Mouse (Mus musculus) CH12.LX (cell line): Measurements from ENCODE around the gene Six5. TPM values are rescaled to one million over a fixed set of nuclear protein-coding genes. Genes with fewer than 3 reads are reported as not detected.
A peak's percentile ranks its signal among the peaks of the same experiment; 100 is the strongest.

Source experiments
- DNase-seq: peaks from one replicate; pipeline ENCODE4 v3.0.0-alpha.2; 2013; ENCODE audit errors: extremely low read depth
- H3K27ac ChIP-seq: 2 replicates; pipeline ENCODE4 v1.5.1; 2012; ENCODE audit warnings: low read depth, mild to moderate bottlenecking, control low read depth, moderate library complexity; ENCODE audit not compliant: insufficient read depth
- H3K27me3 ChIP-seq: replicated peaks from 2 replicates; pipeline ENCODE3; 2012; ENCODE audit warnings: inconsistent platforms
- H3K36me3 ChIP-seq, 2 experiments: replicated peaks in 1 of 2; 2 replicates each; pipeline versions ENCODE3 to v1.6.1; 2012; ENCODE audit warnings: inconsistent platforms in 1 of 2, low read length in 1 of 2, mild to moderate bottlenecking in 1 of 2, mixed read lengths in 1 of 2, moderate library complexity in 1 of 2; ENCODE audit not compliant: control insufficient read depth in 1 of 2, insufficient read depth in 1 of 2
- H3K4me1 ChIP-seq, 2 experiments: 2 replicates each; pipeline ENCODE4 v1.6.1; 2012; ENCODE audit warnings: inconsistent platforms in 1 of 2, moderate library complexity in 1 of 2; ENCODE audit not compliant: insufficient read depth in 2 of 2, control insufficient read depth in 1 of 2
- H3K4me2 ChIP-seq: 2 replicates; pipeline ENCODE4 v1.6.1; 2012; ENCODE audit warnings: low read depth, mild to moderate bottlenecking, control low read depth; ENCODE audit not compliant: poor library complexity, insufficient read depth, severe bottlenecking
- H3K4me3 ChIP-seq, 3 experiments: fragments of 150-350 bp in 1 of 3; sonication (generic) in 1 of 3; replicated peaks in 1 of 3; 2 replicates each; pipeline versions ENCODE3 to v1.5.1; 2011 to 2012; ENCODE audit warnings: low read depth in 2 of 3, low read length in 2 of 3, mild to moderate bottlenecking in 2 of 3, moderate library complexity in 2 of 3, control low read depth in 1 of 3, improper control_type of control experiment in 1 of 3, inconsistent platforms in 1 of 3, mixed read lengths in 1 of 3; ENCODE audit not compliant: poor library complexity in 1 of 3
- H3K79me2 ChIP-seq: replicated peaks from 2 replicates; pipeline ENCODE4 v1.6.1; 2012; ENCODE audit warnings: mild to moderate bottlenecking, moderate library complexity; ENCODE audit not compliant: control insufficient read depth, poor library complexity, insufficient read depth, severe bottlenecking; ENCODE audit errors: extremely low read depth
- H3K9ac ChIP-seq: 2 replicates; pipeline ENCODE4 v1.6.1; 2012; ENCODE audit warnings: low read depth, mild to moderate bottlenecking, control low read depth, moderate library complexity; ENCODE audit not compliant: insufficient read depth
- H3K9me3 ChIP-seq: replicated peaks from 2 replicates; pipeline ENCODE3; 2012; ENCODE audit warnings: low read length, inconsistent platforms, mixed read lengths
- CHD2 ChIP-seq: IDR thresholded peaks from 2 replicates; pipeline ENCODE4 v1.6.1; 2011; ENCODE audit warnings: low read length, improper control_type of control experiment
- CTCF ChIP-seq, 2 experiments: IDR thresholded peaks in 1 of 2; conservative IDR thresholded peaks in 1 of 2; 2 replicates each; pipeline ENCODE4 v1.5.1; 2011 to 2012; ENCODE audit warnings: low read depth in 2 of 2, low read length in 2 of 2, improper control_type of control experiment in 1 of 2, inconsistent platforms in 1 of 2, mild to moderate bottlenecking in 1 of 2, moderate library complexity in 1 of 2
- GABPA ChIP-seq: IDR thresholded peaks from 2 replicates; pipeline ENCODE4 v1.6.1; 2012; ENCODE audit warnings: low read depth, low read length, improper control_type of control experiment, inconsistent platforms; ENCODE audit not compliant: insufficient replicate concordance
- HCFC1 ChIP-seq: IDR thresholded peaks from 2 replicates; pipeline ENCODE4 v1.6.1; 2012; ENCODE audit warnings: low read depth, mild to moderate bottlenecking, inconsistent platforms, low read length, improper control_type of control experiment
- KAT2A ChIP-seq: IDR thresholded peaks from 2 replicates; pipeline ENCODE4 v1.6.1; 2012; ENCODE audit warnings: low read length, improper control_type of control experiment, inconsistent platforms; ENCODE audit not compliant: insufficient replicate concordance
- MAFK ChIP-seq: IDR thresholded peaks from 2 replicates; pipeline ENCODE4 v1.6.1; 2011; ENCODE audit warnings: low read length, improper control_type of control experiment; ENCODE audit not compliant: insufficient replicate concordance
- MAX ChIP-seq: IDR thresholded peaks from 2 replicates; pipeline ENCODE4 v1.6.1; 2011; ENCODE audit warnings: low read length, improper control_type of control experiment
- MAZ ChIP-seq: IDR thresholded peaks from 2 replicates; pipeline ENCODE4 v1.6.1; 2012; ENCODE audit warnings: low read depth, mild to moderate bottlenecking, inconsistent platforms, low read length, improper control_type of control experiment, moderate library complexity
- MYC ChIP-seq: IDR thresholded peaks from 2 replicates; pipeline ENCODE4 v1.6.1; 2011; ENCODE audit warnings: low read depth, mild to moderate bottlenecking, improper control_type of control experiment, low read length
- NELFE ChIP-seq: IDR thresholded peaks from 2 replicates; pipeline ENCODE4 v1.6.1; 2011; ENCODE audit warnings: low read depth, low read length, improper control_type of control experiment
- NRF1 ChIP-seq: IDR thresholded peaks from 2 replicates; pipeline ENCODE4 v1.6.1; 2014; ENCODE audit warnings: low read depth, mild to moderate bottlenecking, inconsistent platforms, low read length, improper control_type of control experiment, moderate library complexity
- POLR2A ChIP-seq: IDR thresholded peaks from 2 replicates; pipeline ENCODE4 v1.6.1; 2011; ENCODE audit warnings: low read depth, mild to moderate bottlenecking, improper control_type of control experiment, low read length
- POLR2AphosphoS2 ChIP-seq: IDR thresholded peaks from 2 replicates; pipeline ENCODE4 v1.6.1; 2011; ENCODE audit warnings: low read depth, low read length, improper control_type of control experiment
- RAD21 ChIP-seq: IDR thresholded peaks from 2 replicates; pipeline ENCODE4 v1.6.1; 2011; ENCODE audit warnings: low read depth, mild to moderate bottlenecking, low read length, improper control_type of control experiment, moderate library complexity
- SIN3A ChIP-seq: IDR thresholded peaks from 2 replicates; pipeline ENCODE4 v1.6.1; 2012; ENCODE audit warnings: low read length, improper control_type of control experiment, inconsistent platforms
- SMC3 ChIP-seq: IDR thresholded peaks from 2 replicates; pipeline ENCODE4 v1.6.1; 2011; ENCODE audit warnings: low read depth, low read length, improper control_type of control experiment
- TCF12 ChIP-seq: IDR thresholded peaks from 2 replicates; pipeline ENCODE4 v1.6.1; 2014; ENCODE audit warnings: low read depth, mild to moderate bottlenecking, inconsistent platforms, low read length, improper control_type of control experiment
- USF1 ChIP-seq: IDR thresholded peaks from 2 replicates; pipeline ENCODE4 v1.6.1; 2014; ENCODE audit warnings: low read depth, mild to moderate bottlenecking, inconsistent platforms, low read length, improper control_type of control experiment
- USF2 ChIP-seq: conservative IDR thresholded peaks from 2 replicates; pipeline ENCODE4 v1.6.1; 2011; ENCODE audit warnings: low read depth, low read length, improper control_type of control experiment
- ZC3H11A ChIP-seq: IDR thresholded peaks from 2 replicates; pipeline ENCODE4 v1.6.1; 2012; ENCODE audit warnings: low read depth, mild to moderate bottlenecking, inconsistent platforms, low read length, improper control_type of control experiment
- ZKSCAN1 ChIP-seq: IDR thresholded peaks from 2 replicates; pipeline ENCODE4 v1.6.1; 2012; ENCODE audit warnings: low read depth, inconsistent platforms, low read length, improper control_type of control experiment, borderline replicate concordance
- ZNF384 ChIP-seq: IDR thresholded peaks from 2 replicates; pipeline ENCODE4 v1.6.1; 2012; ENCODE audit warnings: low read depth, low read length, improper control_type of control experiment, inconsistent platforms
- dilution Hi-C: fragments of 300-500 bp; cut with MboI; formaldehyde crosslinking; loops from 2 replicates; pipeline ENCODE4 v1.14.3; 2020; ENCODE audit warnings: low sequenced_read_pairs; ENCODE audit not compliant: extremely low pct_unique_long_range_greater_than_20kb, extremely low pct_ligation_motif_present
- in situ Hi-C: fragments of 300-500 bp; cut with MboI; formaldehyde crosslinking; loops from 3 replicates; pipeline ENCODE4 v1.14.3; 2019; ENCODE audit warnings: low sequenced_read_pairs, low pct_ligation_motif_present, low pct_unique_long_range_greater_than_20kb, mixed read lengths
- polyA plus RNA-seq: library from polyadenylated mRNA; unstranded; fragments of >175 nt; gene quantifications from 2 replicates; pipeline ENCODE4 v1.2.1, GENCODE M21; 2012; ENCODE audit warnings: low read depth; ENCODE audit not compliant: insufficient read length
- total RNA-seq, 2 experiments: library from RNA; depleted of rRNA; stranded (reverse); fragments of 300-350 nt in 1 of 2; fragments of >200 nt in 1 of 2; gene quantifications; 2 replicates each; pipeline ENCODE4 v1.2.3; 2012 to 2014

The Six5 gene
- total and polyA plus RNA-seq, 3 experiments = 0.16 to 1.8 (median 0.33) TPM

DNA sequence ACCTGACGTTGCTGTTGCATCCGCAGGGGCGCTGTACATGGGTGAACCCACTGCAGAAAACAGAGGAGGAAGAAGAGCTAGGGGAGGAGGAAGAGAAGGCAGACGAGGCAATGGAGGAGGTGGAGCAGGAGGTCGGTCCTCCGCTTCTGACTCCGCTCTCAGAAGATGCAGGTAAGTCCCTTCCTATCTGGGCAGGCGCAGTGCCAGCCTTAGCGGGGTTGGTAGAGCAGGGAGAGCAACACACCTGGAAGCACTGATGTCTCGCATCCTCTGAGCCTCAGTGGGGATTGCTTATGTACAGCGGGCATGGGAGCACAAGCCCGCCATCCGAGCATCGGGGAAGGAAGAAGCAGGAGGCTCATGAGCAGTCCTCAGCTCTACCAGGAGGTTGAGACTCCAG is 27.3 kb upstream of the Six5 start:
- in situ Hi-C loops (no loop called here), dilution Hi-C loops (no loop called here)
- Histone ChIP-seq H3K36me3 (peaks cover 0 to 29% of the 10 kb centered on the region in 2 experiments), H3K9ac (no peak overlapping the region), H3K27ac (no peak overlapping the region), H3K4me3 (no peak overlapping the region), H3K27me3 (no peaks in the 10 kb centered on the region), H3K4me2 (no peak overlapping the region)
- DNase-seq = no peak
- TF ChIP-seq MAX = no peak
- TF ChIP-seq SIN3A = no peak
- TF ChIP-seq HCFC1 = no peak
- TF ChIP-seq, all 38 proteins: peak for 0
- no peaks in the 10 kb centered on the region for H3K4me1 ChIP-seq
- H3K79me2 ChIP-seq = no peaks in the 10 kb centered on the region
- H3K9me3 ChIP-seq = peaks cover 2% of the 10 kb centered on the region

DNA sequence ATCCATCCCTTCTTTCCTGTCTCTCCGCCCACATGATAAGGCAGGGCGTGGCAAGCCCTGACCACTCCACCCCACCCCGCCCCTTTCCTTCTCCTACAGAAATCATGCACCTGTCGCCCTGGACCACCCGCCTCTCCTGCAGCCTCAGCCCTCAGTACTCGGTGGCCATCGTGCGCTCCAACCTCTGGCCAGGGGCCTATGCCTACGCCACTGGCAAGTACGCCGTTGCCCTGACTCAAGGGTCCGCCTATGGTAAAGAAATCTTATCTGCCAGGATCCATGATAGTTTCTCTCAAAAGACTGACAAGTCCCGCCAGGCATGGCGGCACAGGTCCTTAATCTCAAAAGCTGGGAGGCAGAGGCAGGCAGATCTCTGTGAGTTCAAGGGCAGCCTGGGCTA is 26.5 kb upstream of the Six5 start:
- Histone ChIP-seq H3K4me1 (no peaks in the 10 kb centered on the region), H3K9me3 (peaks cover 2% of the 10 kb centered on the region), H3K36me3 (peaks cover 0 to 26% of the 10 kb centered on the region in 2 experiments), H3K79me2 (no peaks in the 10 kb centered on the region), H3K27ac (no peak overlapping the region), H3K4me2 (no peak overlapping the region), H3K27me3 (peaks cover 5% of the 10 kb centered on the region), H3K9ac (no peak overlapping the region), H3K4me3 (no peak overlapping the region)
- DNase-seq = no peak
- dilution Hi-C loops = no loop called here
- in situ Hi-C loops = no loop called here
- no peak for TF ChIP-seq MAFK
- no peak for TF ChIP-seq NELFE
- no peak for TF ChIP-seq MYC
- no peak for TF ChIP-seq POLR2A
- no peak for TF ChIP-seq USF1

DNA sequence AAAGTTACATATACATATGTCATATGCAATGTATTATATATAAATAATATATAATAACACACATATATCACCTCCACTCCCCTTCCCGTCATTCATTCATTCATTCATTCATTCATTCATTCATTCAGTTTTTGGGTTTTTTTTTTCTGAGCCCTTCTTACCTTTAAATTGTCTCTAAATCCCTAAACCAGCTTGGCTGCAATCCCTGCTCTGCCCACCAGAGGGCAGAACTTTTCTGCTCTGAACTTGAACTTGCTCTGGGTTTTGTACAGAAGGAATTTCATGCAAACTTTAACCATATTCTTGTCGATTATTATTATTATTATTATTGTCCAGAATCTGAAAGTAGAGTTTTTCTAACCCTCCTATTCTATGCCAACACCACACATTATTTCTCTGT is 25.7 kb upstream of the Six5 start:
- TF ChIP-seq CTCF (conservative IDR thresholded peaks at IDR 0.05 in 1 of 2, IDR thresholded peaks at IDR 0.05 in 1 of 2; ENCODE audit: low read depth in 2 of 2, low read length in 2 of 2) = peak; percentile 86 to 93
- peak; percentile 67 for TF ChIP-seq ZNF384
- no peak for TF ChIP-seq TCF12
- no peak for TF ChIP-seq KAT2A
- TF ChIP-seq RAD21 = peak; percentile 74
- no peak for TF ChIP-seq CHD2
- TF ChIP-seq POLR2AphosphoS2 = no peak
- peak; percentile 92 for TF ChIP-seq SMC3
- TF ChIP-seq HCFC1 = no peak
- peak; percentile 67 for TF ChIP-seq ZC3H11A
- TF ChIP-seq MAZ = no peak
- TF ChIP-seq MAX = no peak
- TF ChIP-seq POLR2A = no peak
- 0 out of 2 replicates have a peak, but pooled peaks have one; percentile 36 for TF ChIP-seq SIN3A
- TF ChIP-seq ZKSCAN1 = no peak
- no peak for TF ChIP-seq NRF1
- TF ChIP-seq USF2 = no peak
- no peak for TF ChIP-seq GABPA
- DNase-seq = peak; percentile 74
- Histone ChIP-seq H3K4me2 (no peak overlapping the region), H3K9ac (no peak overlapping the region), H3K9me3 (peaks cover 7% of the 10 kb centered on the region), H3K4me1 (no peaks in the 10 kb centered on the region), H3K36me3 (peaks cover 0 to 22% of the 10 kb centered on the region in 2 experiments), H3K27ac (no peak overlapping the region), H3K4me3 (no peak overlapping the region), H3K27me3 (peaks cover 12% of the 10 kb centered on the region), H3K79me2 (no peaks in the 10 kb centered on the region)
- dilution Hi-C loops (no loop called here), in situ Hi-C loops (no loop called here)
